Mouse (Mus musculus) WW6 (cell line): ENCODE data around the gene Usp32.
A peak's percentile ranks its signal among the peaks of the same experiment; 100 is the strongest.

Experiments
- DNase-seq: peaks from one replicate; pipeline ENCODE4 v3.0.0-alpha.2; 2013; ENCODE audit warnings: low read depth, low spot score

The Usp32 gene

GRCm38 (mm10) chr11:84948114-84948513 is 191.8 kb downstream of the Usp32 start:
- no peak for DNase-seq

- no peak for DNase-seq
Observed at GRCm38 (mm10) chr11:84947206-84947605, 192.8 kb downstream of the Usp32 start.

- DNase-seq = no peak
Observed at GRCm38 (mm10) chr11:84945841-84946240, 194.1 kb downstream of the Usp32 start.

- no peak for DNase-seq
Observed at GRCm38 (mm10) chr11:84944639-84945435, 195.1 kb downstream of the Usp32 start.

- peak; percentile 83 for DNase-seq
Observed at GRCm38 (mm10) chr11:84943948-84944347, 196.0 kb downstream of the Usp32 start.

- no peak for DNase-seq
Observed at GRCm38 (mm10) chr11:84940140-84940539, 199.8 kb downstream of the Usp32 start.

- DNase-seq = no peak
Observed at GRCm38 (mm10) chr11:84939508-84940053, 200.4 kb downstream of the Usp32 start.
